Mouse (Mus musculus) ES-CJ7 (cell line): Measurements from ENCODE around the gene Hps1.

Experiments
- DNase-seq: peaks from one replicate; pipeline ENCODE4 v3.0.0; 2011; ENCODE audit warnings: low read depth, low spot score

Gene Hps1

GRCm38 (mm10) chr19:42779531-42780155 is at the start of gene Hps1:
Hps1 (minus strand) TSS chr19:42779978.
- peak; percentile 94 for DNase-seq

- no peak for DNase-seq
These were observed 49.4 kb upstream of the Hps1 start for GRCm38 (mm10) chr19:42829196-42829595.

GRCm38 (mm10) chr19:42827843-42828242 is 48.1 kb upstream of the Hps1 start:
- no peak for DNase-seq

DNA sequence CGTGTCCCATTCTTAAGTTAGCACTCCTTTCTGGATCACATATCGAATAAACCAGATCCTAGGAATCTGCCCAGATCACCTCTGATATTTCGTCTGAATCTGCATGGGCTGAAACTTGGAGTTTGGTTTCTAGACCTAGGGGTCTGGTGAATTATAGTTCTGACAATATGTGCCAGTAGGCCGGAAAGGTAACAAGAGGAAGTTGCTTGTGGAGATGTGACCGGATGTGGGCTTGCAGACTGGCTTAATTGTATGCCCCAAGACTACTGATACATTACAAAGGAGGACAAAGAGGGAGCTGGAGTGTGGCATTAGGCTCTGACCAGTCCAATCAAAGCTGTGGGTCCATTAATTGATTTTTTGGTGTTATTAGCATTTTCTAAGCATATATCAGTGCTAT is 40.3 kb upstream of the Hps1 start:
- no peak for DNase-seq

DNA sequence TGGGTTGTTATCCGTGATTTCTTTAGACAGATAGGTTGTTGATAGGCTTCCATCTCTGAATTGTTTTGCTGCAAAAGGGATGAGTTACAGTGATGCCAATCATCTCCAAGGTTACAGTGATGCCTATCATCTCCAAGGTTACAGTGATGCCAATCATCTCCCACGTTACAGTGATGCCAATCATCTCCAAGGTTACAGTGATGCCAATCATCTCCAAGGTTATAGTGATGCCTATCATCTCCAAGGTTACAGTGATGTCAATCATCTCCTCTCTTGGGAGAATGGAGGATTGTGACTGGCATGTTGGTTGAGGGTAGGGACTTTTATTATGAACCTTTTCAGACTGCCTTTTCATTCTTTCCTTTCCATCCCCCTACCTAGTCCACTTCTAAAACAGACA is 38.0 kb upstream of the Hps1 start:
- DNase-seq: no peak

DNA sequence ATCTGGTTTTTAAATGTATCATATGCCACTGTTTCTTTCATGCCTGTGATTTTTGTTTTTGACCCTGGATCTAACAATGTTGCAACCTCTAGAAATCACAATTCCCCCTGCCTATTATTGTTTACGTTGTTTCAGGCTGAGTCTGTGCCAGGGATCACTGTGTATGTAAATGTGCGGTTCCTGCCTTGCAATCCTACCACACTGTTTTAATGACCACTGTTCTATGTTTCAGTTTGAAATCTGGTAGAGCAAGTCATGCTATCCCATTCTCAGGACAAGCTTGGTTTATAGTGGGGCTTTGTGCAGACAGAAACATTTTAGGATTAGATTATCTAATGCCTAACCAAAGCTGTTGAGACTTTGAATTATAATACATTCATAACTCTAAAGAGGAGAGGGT is 36.5 kb upstream of the Hps1 start:
- no peak for DNase-seq

DNA sequence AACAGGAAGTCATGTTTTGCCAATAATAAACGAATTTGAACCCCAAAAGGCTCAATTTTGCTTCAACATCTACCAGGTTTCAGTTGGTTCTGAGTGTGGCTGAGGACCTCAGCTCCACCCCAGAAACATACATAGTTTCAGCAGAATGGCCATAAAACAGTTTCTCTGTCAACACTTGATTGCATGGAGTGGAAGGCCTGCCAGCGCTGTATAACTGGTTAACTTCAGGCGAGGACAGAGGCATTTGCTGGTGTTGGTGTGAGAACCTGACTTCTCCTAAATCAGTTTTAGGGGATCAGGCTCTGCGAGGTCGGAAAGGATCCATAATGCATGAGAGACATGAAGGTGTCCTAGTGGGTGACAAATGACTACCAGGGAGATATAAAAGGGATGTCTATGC is 30.4 kb upstream of the Hps1 start:
- DNase-seq: no peak

DNA sequence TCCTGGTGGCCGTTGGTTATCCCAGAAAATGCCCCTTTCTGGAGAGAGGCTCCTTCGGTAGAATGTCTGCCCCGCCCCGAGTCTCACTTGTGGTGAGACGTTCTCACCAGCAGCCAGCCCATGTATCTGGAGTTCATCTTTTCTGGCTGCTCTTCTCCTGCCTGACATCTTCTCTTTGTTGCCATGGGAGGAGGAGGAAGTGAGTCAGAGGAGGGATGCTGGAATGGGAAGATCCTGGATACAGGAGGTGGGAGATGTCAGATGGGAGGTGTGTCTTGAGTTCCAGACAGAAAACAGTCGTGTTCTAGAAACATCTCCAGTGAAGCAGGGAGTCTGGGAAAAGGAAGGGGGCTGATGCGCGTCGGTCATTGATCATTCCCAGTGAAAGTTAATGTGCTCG is 29.7 kb upstream of the Hps1 start:
- no peak for DNase-seq

GRCm38 (mm10) chr19:42797866-42798265 is 18.1 kb upstream of the Hps1 start:
- no peak for DNase-seq

DNA sequence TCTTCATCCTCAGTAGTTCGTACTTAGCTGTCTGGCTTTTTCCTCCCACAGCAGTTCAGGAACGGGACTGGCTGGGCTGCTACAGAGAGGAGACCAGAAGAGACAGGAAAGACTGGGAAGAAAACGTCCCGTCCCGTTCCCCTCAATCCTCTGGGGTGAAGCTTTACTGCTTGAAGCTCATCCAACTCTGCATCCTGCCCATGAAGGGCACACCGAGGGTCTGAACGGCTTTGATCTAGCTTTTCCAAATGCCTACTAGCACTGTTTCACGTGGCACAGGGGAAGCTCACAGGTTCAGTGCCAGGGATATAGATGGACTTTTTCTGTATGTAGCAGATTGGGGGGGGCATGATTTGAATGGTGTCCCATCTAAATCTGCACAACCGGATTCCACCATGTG is 16.0 kb upstream of the Hps1 start:
- no peak for DNase-seq

- peak; percentile 89 for DNase-seq
These were observed 15.3 kb upstream of the Hps1 start for GRCm38 (mm10) chr19:42794914-42795613.

- DNase-seq: no peak
These were observed 8.5 kb upstream of the Hps1 start for GRCm38 (mm10) chr19:42788311-42788710.

GRCm38 (mm10) chr19:42785562-42786220 is 5.9 kb upstream of the Hps1 start:
- no peak for DNase-seq

DNA sequence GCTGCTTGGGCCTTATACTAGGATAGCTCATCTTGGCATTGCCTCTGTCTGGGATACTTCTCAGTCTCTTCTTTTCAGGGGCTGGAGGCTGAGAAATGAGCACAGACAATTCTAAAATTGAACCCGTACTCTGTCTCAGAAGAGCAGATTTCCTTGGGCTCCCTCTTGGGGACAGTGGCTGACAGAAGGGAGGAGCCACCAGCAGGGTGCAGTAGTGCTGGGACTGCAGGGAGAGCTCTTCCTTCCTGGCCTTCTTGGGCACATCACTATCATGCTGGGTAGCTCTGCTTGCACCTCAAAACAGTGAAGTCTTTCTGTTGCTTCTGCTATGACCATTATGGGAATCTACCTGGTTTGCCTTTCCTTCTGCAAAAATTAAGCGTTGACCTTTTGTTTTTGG is 5.4 kb upstream of the Hps1 start:
- no peak for DNase-seq

- DNase-seq: peak; percentile 67
These were observed 369 bp upstream of the Hps1 start for GRCm38 (mm10) chr19:42780156-42780538.

DNA sequence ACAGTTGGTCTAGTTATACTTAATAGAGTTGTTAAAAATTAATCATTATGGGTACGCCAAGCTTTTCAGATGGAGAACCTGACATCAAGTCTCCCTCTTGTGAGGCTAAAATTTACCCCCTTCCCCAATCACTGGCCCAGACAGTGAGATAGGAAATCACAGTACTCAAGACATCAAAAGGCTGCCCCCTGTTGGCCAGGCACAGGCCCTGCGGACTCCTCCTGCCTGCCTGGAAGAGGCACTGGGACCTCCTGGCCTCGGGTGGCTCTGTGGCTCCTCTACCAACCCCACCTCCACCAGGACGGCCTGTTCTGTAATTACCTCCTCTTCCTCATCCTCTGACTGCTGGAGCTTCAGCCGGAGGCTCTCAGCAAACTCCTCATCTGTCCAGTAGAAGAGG is 2.0 kb downstream of the Hps1 start:
- peak; percentile 62 for DNase-seq

DNA sequence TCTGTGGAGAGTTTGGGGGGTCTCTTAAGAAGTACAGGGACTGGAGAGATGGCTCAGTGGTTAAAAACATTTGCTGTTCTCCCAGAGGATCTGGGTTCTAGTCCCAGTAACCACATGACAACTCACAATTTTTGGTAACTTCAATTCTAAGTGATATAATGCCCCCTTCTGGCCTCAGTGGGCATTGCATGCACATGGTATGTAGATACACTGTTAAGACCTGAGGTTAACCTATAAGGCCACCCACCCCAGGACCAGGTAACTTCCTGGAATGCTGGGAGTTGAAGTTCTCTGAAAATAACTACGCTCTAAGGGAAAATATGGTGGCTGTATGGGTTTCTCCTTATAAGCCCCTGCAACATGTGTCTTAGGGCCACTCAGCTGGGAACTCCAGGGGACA is 3.0 kb downstream of the Hps1 start:
- DNase-seq: peak; percentile 83

DNA sequence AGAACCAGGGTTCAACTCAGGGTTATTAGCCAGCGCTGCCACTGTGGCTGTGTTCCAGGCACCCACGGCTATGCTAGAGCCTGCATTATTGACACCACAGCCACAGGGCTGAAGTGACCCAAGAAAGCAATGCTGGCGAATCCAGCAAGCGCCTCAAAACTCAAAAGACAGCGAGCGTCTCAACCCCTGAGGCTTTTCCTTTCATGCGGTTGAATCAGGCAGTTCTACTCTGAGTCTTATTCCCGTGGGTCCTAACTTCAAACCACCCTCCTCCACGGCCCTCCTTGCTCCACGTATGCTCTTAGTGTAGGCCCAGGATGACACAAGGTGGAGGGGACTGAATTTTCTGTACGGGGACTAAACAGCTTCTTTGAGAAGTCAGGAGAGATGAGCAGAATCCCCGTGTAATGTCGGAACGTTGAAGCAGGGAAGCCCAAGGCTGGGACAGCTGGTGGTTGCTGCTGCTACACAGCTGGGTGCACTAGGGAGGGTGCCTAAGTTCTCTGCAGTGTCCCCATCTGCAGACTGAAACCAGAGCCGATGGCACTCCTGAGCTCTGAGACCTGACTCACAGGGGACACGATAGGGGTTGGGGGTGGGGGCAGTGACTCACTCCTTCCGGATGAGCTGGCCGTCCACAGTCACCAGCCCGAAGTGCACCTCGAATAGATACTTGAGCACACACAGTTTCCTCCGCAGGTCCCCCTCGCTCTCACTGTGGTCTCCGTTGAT is 9.5 kb downstream of the Hps1 start:
- no peak for DNase-seq

GRCm38 (mm10) chr19:42769648-42770047 is 10.1 kb downstream of the Hps1 start:
- DNase-seq: no peak

DNA sequence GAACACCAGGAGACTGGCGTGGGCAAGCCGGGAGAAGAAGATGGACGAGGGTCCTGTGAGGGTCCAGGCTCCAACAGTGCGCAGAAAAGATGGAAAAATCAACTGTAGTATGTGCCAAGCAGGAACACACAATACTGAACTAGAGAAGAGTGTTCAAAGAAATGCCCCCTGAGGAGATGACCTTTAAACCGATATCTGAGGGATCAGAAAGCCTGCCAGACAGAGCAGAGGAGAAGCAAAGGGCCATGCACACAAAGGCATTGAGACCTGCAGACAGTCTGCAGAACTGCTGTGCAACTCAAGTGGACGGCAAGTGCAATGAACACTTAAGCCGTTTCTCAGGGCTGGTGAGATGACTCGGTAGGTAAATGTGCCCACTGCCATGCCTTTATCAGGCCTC is 12.4 kb downstream of the Hps1 start:
- no peak for DNase-seq

- DNase-seq: no peak
These were observed 15.4 kb downstream of the Hps1 start for GRCm38 (mm10) chr19:42764398-42764797.

- DNase-seq: no peak
These were observed 23.1 kb downstream of the Hps1 start for GRCm38 (mm10) chr19:42756671-42757070.
